Mouse (Mus musculus) thymus, adult 2 months (tissue): ENCODE data around the gene Gm49405. TPM values are rescaled to one million over a fixed set of nuclear protein-coding genes. Genes with fewer than 3 reads are reported as not detected.
"Not testable (repeated sequence)": the region's sequence is repeated elsewhere in the genome, so short reads cannot be mapped to it uniquely, and the experiment has no call there.

Source experiments
- DNase-seq: peaks from one replicate; pipeline ENCODE4 v3.0.0; 2021
- H3K27ac ChIP-seq: fragments of 200-500 bp; 2 replicates; pipeline ENCODE4 v1.5.1; 2012; ENCODE audit warnings: low read length, control low read depth; ENCODE audit not compliant: control insufficient read depth, insufficient read depth
- H3K27me3 ChIP-seq: fragments of 200-500 bp; 2 replicates; pipeline ENCODE4 v1.6.1; 2012; ENCODE audit warnings: mild to moderate bottlenecking, low read length, moderate library complexity, mixed read lengths; ENCODE audit not compliant: control insufficient read depth, insufficient read depth
- H3K36me3 ChIP-seq: fragments of 200-500 bp; 2 replicates; pipeline ENCODE4 v1.6.1; 2012; ENCODE audit warnings: mild to moderate bottlenecking, low read length, moderate library complexity; ENCODE audit not compliant: control insufficient read depth, insufficient read depth
- H3K4me1 ChIP-seq: fragments of 200-500 bp; replicated peaks from 2 replicates; pipeline ENCODE4 v1.6.1; 2012; ENCODE audit warnings: low read length; ENCODE audit not compliant: control insufficient read depth, insufficient read depth
- H3K4me3 ChIP-seq: fragments of 200-500 bp; 2 replicates; pipeline ENCODE4 v1.5.1; 2012; ENCODE audit warnings: mild to moderate bottlenecking, low read length, control low read depth, moderate library complexity; ENCODE audit not compliant: control insufficient read depth, insufficient read depth
- CTCF ChIP-seq: fragments of 200-500 bp; IDR thresholded peaks from 2 replicates; pipeline ENCODE4 v1.5.1; 2012; ENCODE audit warnings: mild to moderate bottlenecking, control low read depth, low read length, moderate library complexity, borderline replicate concordance; ENCODE audit not compliant: control insufficient read depth, poor library complexity, insufficient read depth; ENCODE audit errors: extremely low read depth
- POLR2A ChIP-seq: fragments of 200-500 bp; IDR thresholded peaks from 2 replicates; pipeline ENCODE4 v1.6.1; 2012; ENCODE audit warnings: mild to moderate bottlenecking, low read length, control low read depth, moderate library complexity; ENCODE audit not compliant: control insufficient read depth, poor library complexity, insufficient read depth; ENCODE audit errors: extremely low read depth
- WGBS: fragments of 180-500 bp; shearing (Covaris S2); methylation state at CpG from one replicate; pipeline ENCODE4 v1.1.7; 2018; 5-methylcytosine and 5-hydroxymethylcytosine counted together
- polyA plus RNA-seq: library from polyadenylated mRNA; depleted of rRNA; stranded (reverse); fragments of >200 nt; gene quantifications from 2 replicates; pipeline ENCODE4 v1.2.3, GENCODE M21; 2012

The Gm49405 gene
- polyA plus RNA-seq, 1 experiment, result 5.3 TPM

GRCm38 (mm10) chr19:4018743-4019583, 18.5 kb downstream of the Gm49405 start:
- H3K4me3 ChIP-seq, result no peak overlapping the region

GRCm38 (mm10) chr19:4023185-4023584, 22.8 kb downstream of the Gm49405 start:
- H3K27ac ChIP-seq, result no peak overlapping the region
- no peaks in the 10 kb centered on the region for H3K36me3 ChIP-seq
- TF ChIP-seq POLR2A (no peak), CTCF (no peak)
- peaks cover 8% of the 10 kb centered on the region for H3K4me1 ChIP-seq
- 95% methylated on average over 7 of the region's 7 CpGs for WGBS
- no peak overlapping the region for H3K4me3 ChIP-seq
- DNase-seq, result no peak
- no peaks in the 10 kb centered on the region for H3K27me3 ChIP-seq

More at GRCm38 (mm10) chr19:4018743-4019583, 18.5 kb downstream of the Gm49405 start:
- peak; percentile 56 for DNase-seq
- Histone ChIP-seq H3K36me3 (no peaks in the 10 kb centered on the region), H3K4me1 (peaks cover 3% of the 10 kb centered on the region; the same call in 1 of the 2 replicates), H3K27ac (no peak overlapping the region), H3K27me3 (no peaks in the 10 kb centered on the region)
- TF ChIP-seq POLR2A, result no peak
- TF ChIP-seq CTCF, result 0 out of 2 replicates have a peak, but pooled peaks have one; percentile 32
- 15% methylated on average over 18 of the region's 18 CpGs for WGBS

GRCm38 (mm10) chr19:4027576-4027975, 27.1 kb downstream of the Gm49405 start:
- no peak overlapping the region for H3K4me3 ChIP-seq
- H3K27ac ChIP-seq, result no peak overlapping the region
- peaks cover 5% of the 10 kb centered on the region for H3K4me1 ChIP-seq
- no peaks in the 10 kb centered on the region for H3K27me3 ChIP-seq
- no peak for DNase-seq
- TF ChIP-seq CTCF (no peak), POLR2A (no peak)
- H3K36me3 ChIP-seq, result no peaks in the 10 kb centered on the region

GRCm38 (mm10) chr19:4032668-4033067, 32.2 kb downstream of the Gm49405 start:
- Histone ChIP-seq H3K27ac (no peak overlapping the region), H3K27me3 (no peaks in the 10 kb centered on the region), H3K4me1 (peaks cover 11% of the 10 kb centered on the region; the same call in 1 of the 2 replicates), H3K36me3 (no peaks in the 10 kb centered on the region), H3K4me3 (no peak overlapping the region)
- TF ChIP-seq POLR2A, result no peak
- no peak for TF ChIP-seq CTCF
- WGBS, result 89% methylated on average over 7 of the region's 7 CpGs
- no peak for DNase-seq

- whole genome bisulfite sequencing, result 90% methylated on average over 3 of the region's 3 CpGs
- Histone ChIP-seq H3K27me3 (no peaks in the 10 kb centered on the region), H3K4me1 (peaks cover 12% of the 10 kb centered on the region), H3K4me3 (no peak overlapping the region), H3K27ac (no peak overlapping the region), H3K36me3 (no peaks in the 10 kb centered on the region)
- no peak for TF ChIP-seq CTCF
- TF ChIP-seq POLR2A, result no peak
- no peak for DNase-seq
Measured at GRCm38 (mm10) chr19:4033298-4033697, 32.9 kb downstream of the Gm49405 start.

GRCm38 (mm10) chr19:4033742-4034141, 33.3 kb downstream of the Gm49405 start:
- WGBS, result 83% methylated on average over 5 of the region's 5 CpGs
- Histone ChIP-seq H3K27me3 (no peaks in the 10 kb centered on the region), H3K36me3 (no peaks in the 10 kb centered on the region), H3K4me1 (peaks cover 13% of the 10 kb centered on the region), H3K4me3 (no peak overlapping the region), H3K27ac (no peak overlapping the region)
- DNase-seq, result no peak
- TF ChIP-seq CTCF, result no peak
- TF ChIP-seq POLR2A, result no peak

GRCm38 (mm10) chr19:4036327-4037045, 36.1 kb downstream of the Gm49405 start:
- no peak for DNase-seq
- WGBS, result 75% methylated on average over 12 of the region's 12 CpGs
- no peaks in the 10 kb centered on the region for H3K27me3 ChIP-seq
- no peak overlapping the region for H3K4me3 ChIP-seq
- peaks cover 16% of the 10 kb centered on the region for H3K4me1 ChIP-seq
- no peaks in the 10 kb centered on the region for H3K36me3 ChIP-seq
- TF ChIP-seq POLR2A (no peak), CTCF (no peak)
- H3K27ac ChIP-seq, result no peak overlapping the region

- H3K27me3 ChIP-seq, DNase-seq, H3K27ac ChIP-seq, H3K36me3 ChIP-seq: not testable (repeated sequence)
- H3K4me3 ChIP-seq, result peak overlapping the region; percentile 61
- 27% methylated on average over 7 of the region's 8 CpGs for WGBS
- peaks cover 16% of the 10 kb centered on the region for H3K4me1 ChIP-seq
Measured at GRCm38 (mm10) chr19:4037154-4037787, 36.8 kb downstream of the Gm49405 start.
